Mouse (Mus musculus) liver, adult 2 months (tissue): ENCODE data around the gene Il34.

Experiments used
- CTCF ChIP-seq: fragments of 200-500 bp; IDR thresholded peaks from 2 replicates; pipeline ENCODE4 v1.5.1; 2011; ENCODE audit warnings: low read depth, low read length, control low read depth
- POLR2A ChIP-seq: fragments of 200-500 bp; IDR thresholded peaks from 2 replicates; pipeline ENCODE4 v1.6.1; 2011; ENCODE audit warnings: low read length, control low read depth; ENCODE audit not compliant: insufficient read depth; ENCODE audit errors: extremely low read depth

- TF ChIP-seq CTCF (no peak), POLR2A (no peak)
These were observed 18.2 kb downstream of the Il34 start for GRCm38 (mm10) chr8:110787411-110787954.
